Mouse (Mus musculus) thymus, adult 2 months (tissue): ENCODE measurements around the gene Drosha. TPM values are rescaled to one million over a fixed set of nuclear protein-coding genes. Genes with fewer than 3 reads are reported as not detected.
"Not testable (repeated sequence)": the region's sequence is repeated elsewhere in the genome, so short reads cannot be mapped to it uniquely, and the experiment has no call there.

ENCODE experiments used
- DNase-seq: peaks from one replicate; pipeline ENCODE4 v3.0.0; 2021
- H3K27ac ChIP-seq: fragments of 200-500 bp; 2 replicates; pipeline ENCODE4 v1.5.1; 2012; ENCODE audit warnings: low read length, control low read depth; ENCODE audit not compliant: control insufficient read depth, insufficient read depth
- H3K27me3 ChIP-seq: fragments of 200-500 bp; 2 replicates; pipeline ENCODE4 v1.6.1; 2012; ENCODE audit warnings: mild to moderate bottlenecking, low read length, moderate library complexity, mixed read lengths; ENCODE audit not compliant: control insufficient read depth, insufficient read depth
- H3K36me3 ChIP-seq: fragments of 200-500 bp; 2 replicates; pipeline ENCODE4 v1.6.1; 2012; ENCODE audit warnings: mild to moderate bottlenecking, low read length, moderate library complexity; ENCODE audit not compliant: control insufficient read depth, insufficient read depth
- H3K4me1 ChIP-seq: fragments of 200-500 bp; replicated peaks from 2 replicates; pipeline ENCODE4 v1.6.1; 2012; ENCODE audit warnings: low read length; ENCODE audit not compliant: control insufficient read depth, insufficient read depth
- H3K4me3 ChIP-seq: fragments of 200-500 bp; 2 replicates; pipeline ENCODE4 v1.5.1; 2012; ENCODE audit warnings: mild to moderate bottlenecking, low read length, control low read depth, moderate library complexity; ENCODE audit not compliant: control insufficient read depth, insufficient read depth
- CTCF ChIP-seq: fragments of 200-500 bp; IDR thresholded peaks from 2 replicates; pipeline ENCODE4 v1.5.1; 2012; ENCODE audit warnings: mild to moderate bottlenecking, control low read depth, low read length, moderate library complexity, borderline replicate concordance; ENCODE audit not compliant: control insufficient read depth, poor library complexity, insufficient read depth; ENCODE audit errors: extremely low read depth
- POLR2A ChIP-seq: fragments of 200-500 bp; IDR thresholded peaks from 2 replicates; pipeline ENCODE4 v1.6.1; 2012; ENCODE audit warnings: mild to moderate bottlenecking, low read length, control low read depth, moderate library complexity; ENCODE audit not compliant: control insufficient read depth, poor library complexity, insufficient read depth; ENCODE audit errors: extremely low read depth
- WGBS: fragments of 180-500 bp; shearing (Covaris S2); methylation state at CpG from one replicate; pipeline ENCODE4 v1.1.7; 2018; 5-methylcytosine and 5-hydroxymethylcytosine counted together
- polyA plus RNA-seq: library from polyadenylated mRNA; depleted of rRNA; stranded (reverse); fragments of >200 nt; gene quantifications from 2 replicates; pipeline ENCODE4 v1.2.3, GENCODE M21; 2012

The Drosha gene
- polyA plus RNA-seq, 1 experiment: 19.5 TPM

GRCm38 (mm10) chr15:12919967-12920870 is 95.6 kb downstream of the Drosha start:
- peaks cover 19% of the 10 kb centered on the region for H3K36me3 ChIP-seq
- H3K27ac ChIP-seq: no peak overlapping the region
- WGBS: 97% methylated on average over 24 of the region's 24 CpGs
- H3K27me3 ChIP-seq: no peaks in the 10 kb centered on the region
- H3K4me1 ChIP-seq: peaks cover 9% of the 10 kb centered on the region
- DNase-seq: no peak
- TF ChIP-seq CTCF (no peak), POLR2A (no peak)
- no peak overlapping the region for H3K4me3 ChIP-seq

- Histone ChIP-seq H3K27me3 (no peaks in the 10 kb centered on the region), H3K27ac (no peak overlapping the region), H3K4me1 (peaks cover 10% of the 10 kb centered on the region), H3K36me3 (peaks cover 12% of the 10 kb centered on the region), H3K4me3 (no peak overlapping the region)
- no peak for DNase-seq
- 92% methylated on average over 6 of the region's 6 CpGs for WGBS
- TF ChIP-seq POLR2A (no peak), CTCF (no peak)
Observed at GRCm38 (mm10) chr15:12921901-12922300, 97.3 kb downstream of the Drosha start.

GRCm38 (mm10) chr15:12923826-12924225 is 99.2 kb downstream of the Drosha start:
- H3K36me3 ChIP-seq: peaks cover 10% of the 10 kb centered on the region; the same call in 1 of the 2 replicates
- H3K27ac ChIP-seq: 0 out of 2 replicates have a peak overlapping the region, but pooled peaks have one; percentile 25
- peak; percentile 24 for DNase-seq
- no peak for TF ChIP-seq POLR2A
- peaks cover 10% of the 10 kb centered on the region for H3K4me1 ChIP-seq
- no peak overlapping the region for H3K4me3 ChIP-seq
- no peaks in the 10 kb centered on the region for H3K27me3 ChIP-seq
- WGBS: 4% methylated on average over 6 of the region's 6 CpGs

- DNase-seq: no peak
- H3K4me1 ChIP-seq: no peaks in the 10 kb centered on the region
- no peak overlapping the region for H3K27ac ChIP-seq
- peaks cover 20% of the 10 kb centered on the region; the same call in 1 of the 2 replicates for H3K36me3 ChIP-seq
- H3K4me3 ChIP-seq: no peak overlapping the region
- H3K27me3 ChIP-seq: no peaks in the 10 kb centered on the region
- 94% methylated on average over 5 of the region's 5 CpGs for WGBS
- TF ChIP-seq CTCF (no peak), POLR2A (no peak)
Observed at GRCm38 (mm10) chr15:12931481-12931880, 106.9 kb downstream of the Drosha start.

- WGBS: 95% methylated on average over 10 of the region's 10 CpGs
- no peak for DNase-seq
- TF ChIP-seq CTCF (no peak), POLR2A (no peak)
- Histone ChIP-seq H3K27me3 (no peaks in the 10 kb centered on the region), H3K4me1 (no peaks in the 10 kb centered on the region), H3K36me3 (peaks cover 4% of the 10 kb centered on the region; the same call in 1 of the 2 replicates), H3K27ac (no peak overlapping the region), H3K4me3 (no peak overlapping the region)
Observed at GRCm38 (mm10) chr15:12936217-12936732, 111.7 kb downstream of the Drosha start.

GRCm38 (mm10) chr15:12937326-12937725 is 112.7 kb downstream of the Drosha start:
- H3K27ac ChIP-seq, DNase-seq, H3K27me3 ChIP-seq, H3K36me3 ChIP-seq, H3K4me3 ChIP-seq, H3K4me1 ChIP-seq: not testable (repeated sequence)
- WGBS: 88% methylated on average over 3 of the region's 3 CpGs
